Mouse (Mus musculus) midbrain, postnatal 0 days (tissue): Measurements from ENCODE around the gene Psma6. TPM values are rescaled to one million over a fixed set of nuclear protein-coding genes. Genes with fewer than 3 reads are reported as not detected.

Experiments
- ATAC-seq: fragments of 200-750 bp; cut with Nextera tagmentation; 2 replicates; pipeline ENCODE4 v1.8.0; 2017; ENCODE audit warnings: moderate number of reproducible peaks, mild to moderate bottlenecking, moderate TSS enrichment, moderate library complexity; ENCODE audit not compliant: low FRiP score
- DNase-seq: peaks from one replicate; pipeline ENCODE4 v3.0.0-alpha.2; 2015; ENCODE audit warnings: low spot score
- H3K27ac ChIP-seq: fragments of 300-500 bp; sonication (generic); 2 replicates; pipeline ENCODE4 v1.5.1; 2014; ENCODE audit warnings: low read depth, mild to moderate bottlenecking, low read length, mixed read lengths
- H3K27me3 ChIP-seq: fragments of 300-500 bp; sonication (generic); 2 replicates; pipeline ENCODE4 v1.6.1; 2014; ENCODE audit warnings: low read length, control low read depth, mixed read lengths; ENCODE audit not compliant: insufficient read depth
- H3K36me3 ChIP-seq: fragments of 300-500 bp; sonication (generic); 2 replicates; pipeline ENCODE4 v1.6.1; 2014; ENCODE audit warnings: low read length, control low read depth, mixed read lengths; ENCODE audit not compliant: insufficient read depth
- H3K4me1 ChIP-seq: fragments of 300-500 bp; sonication (generic); 2 replicates; pipeline ENCODE4 v1.6.1; 2014; ENCODE audit warnings: mild to moderate bottlenecking, control low read depth, antibody characterized with exemption, low read length, mixed read lengths; ENCODE audit not compliant: insufficient read depth
- H3K4me2 ChIP-seq: fragments of 300-500 bp; sonication (generic); 2 replicates; pipeline ENCODE4 v1.6.1; 2014; ENCODE audit warnings: low read depth, mild to moderate bottlenecking, low read length, mixed read lengths; ENCODE audit not compliant: poor library complexity, severe bottlenecking
- H3K4me3 ChIP-seq: fragments of 300-500 bp; sonication (generic); 2 replicates; pipeline ENCODE4 v1.5.1; 2014; ENCODE audit warnings: low read depth, mild to moderate bottlenecking, low read length, moderate library complexity
- H3K9ac ChIP-seq: fragments of 300-500 bp; sonication (generic); replicated peaks from 2 replicates; pipeline ENCODE4 v1.6.1; 2014; ENCODE audit warnings: mild to moderate bottlenecking, low read length, moderate library complexity, mixed read lengths; ENCODE audit not compliant: poor library complexity, severe bottlenecking
- H3K9me3 ChIP-seq: fragments of 300-500 bp; sonication (generic); 2 replicates; pipeline ENCODE4 v1.6.1; 2016; ENCODE audit warnings: low read length, control low read depth
- CTCF ChIP-seq: IDR thresholded peaks from 2 replicates; pipeline ENCODE4 v1.5.1; 2016; ENCODE audit warnings: antibody characterized with exemption, mild to moderate bottlenecking
- WGBS: fragments of 180-500 bp; shearing (Covaris S2); extraction: QIAGEN DNeasy Blood & Tissue Kit; methylation state at CpG from one replicate; pipeline ENCODE4 v1.1.7; 2014; 5-methylcytosine and 5-hydroxymethylcytosine counted together
- polyA plus RNA-seq: library from polyadenylated mRNA; unstranded; fragments of >200 nt; fragmentation: Nextera tagmentation; extraction: Ambion mirVana; gene quantifications from 2 replicates; pipeline ENCODE4 v1.2.1, GENCODE M21; 2015
- total RNA-seq: library from RNA; depleted of rRNA; stranded (reverse); fragments of >200 nt; gene quantifications from 2 replicates; pipeline ENCODE4 v1.2.3, GENCODE M21; 2014

The Psma6 gene
- total and polyA plus RNA-seq, 2 experiments from 2014 or later, result 91.1 to 422 TPM

- 67% methylated on average over 4 of the region's 4 CpGs for WGBS
- Histone ChIP-seq H3K4me3 (no peak overlapping the region), H3K27ac (no peak overlapping the region), H3K9ac (no peak overlapping the region), H3K4me2 (no peak overlapping the region), H3K36me3 (no peaks in the 10 kb centered on the region), H3K9me3 (no peaks in the 10 kb centered on the region), H3K4me1 (peaks cover 12% of the 10 kb centered on the region; the same call in 1 of the 2 replicates), H3K27me3 (no peaks in the 10 kb centered on the region)
- DNase-seq, result no peak
- TF ChIP-seq CTCF, result no peak
- ATAC-seq, result no peak
These were observed 76.9 kb downstream of the Psma6 start for GRCm38 (mm10) chr12:55460900-55461299.

- DNase-seq (no peak), ATAC-seq (no peak)
- Histone ChIP-seq H3K27me3 (no peaks in the 10 kb centered on the region), H3K27ac (no peak overlapping the region), H3K4me1 (peaks cover 18% of the 10 kb centered on the region; the same call in 1 of the 2 replicates), H3K4me3 (no peak overlapping the region), H3K9ac (no peak overlapping the region), H3K36me3 (no peaks in the 10 kb centered on the region), H3K9me3 (no peaks in the 10 kb centered on the region), H3K4me2 (no peak overlapping the region)
- no peak for TF ChIP-seq CTCF
- WGBS, result 81% methylated on average over 6 of the region's 6 CpGs
These were observed 77.7 kb downstream of the Psma6 start for GRCm38 (mm10) chr12:55461767-55462166.

GRCm38 (mm10) chr12:55462456-55462855, 78.4 kb downstream of the Psma6 start:
- no peak for TF ChIP-seq CTCF
- ATAC-seq, result no peak
- H3K4me1 ChIP-seq, result peaks cover 19% of the 10 kb centered on the region; the same call in 1 of the 2 replicates
- no peaks in the 10 kb centered on the region for H3K27me3 ChIP-seq
- H3K9me3 ChIP-seq, result no peaks in the 10 kb centered on the region
- no peak for DNase-seq
- H3K4me2 ChIP-seq, result no peak overlapping the region
- H3K27ac ChIP-seq, result no peak overlapping the region
- no peak overlapping the region for H3K4me3 ChIP-seq
- WGBS, result 71% methylated on average over 6 of the region's 6 CpGs
- no peak overlapping the region for H3K9ac ChIP-seq
- no peaks in the 10 kb centered on the region for H3K36me3 ChIP-seq

- no peak overlapping the region for H3K4me3 ChIP-seq
- no peak overlapping the region; the same call in 1 of the 2 replicates for H3K27ac ChIP-seq
- 71% methylated on average over 5 of the region's 5 CpGs for WGBS
- no peak overlapping the region for H3K4me2 ChIP-seq
- TF ChIP-seq CTCF, result no peak
- no peaks in the 10 kb centered on the region for H3K36me3 ChIP-seq
- no peaks in the 10 kb centered on the region for H3K9me3 ChIP-seq
- H3K9ac ChIP-seq, result no peak overlapping the region
- no peak for DNase-seq
- peaks cover 19% of the 10 kb centered on the region; the same call in 1 of the 2 replicates for H3K4me1 ChIP-seq
- ATAC-seq, result no peak
- no peaks in the 10 kb centered on the region for H3K27me3 ChIP-seq
These were observed 79.1 kb downstream of the Psma6 start for GRCm38 (mm10) chr12:55463087-55463486.

- Histone ChIP-seq H3K4me3 (no peak overlapping the region), H3K4me2 (no peak overlapping the region), H3K9me3 (no peaks in the 10 kb centered on the region), H3K4me1 (peaks cover 19% of the 10 kb centered on the region; the same call in 1 of the 2 replicates), H3K9ac (no peak overlapping the region), H3K27ac (peak overlapping the region; percentile 48), H3K27me3 (no peaks in the 10 kb centered on the region), H3K36me3 (no peaks in the 10 kb centered on the region)
- DNase-seq, result peak; percentile 88
- peak; percentile 59 for ATAC-seq
- 11% methylated on average over 16 of the region's 16 CpGs for WGBS
- TF ChIP-seq CTCF, result no peak
These were observed 80.2 kb downstream of the Psma6 start for GRCm38 (mm10) chr12:55463992-55464845.

- Histone ChIP-seq H3K27ac (peak overlapping the region; percentile 48; the same call in 1 of the 2 replicates), H3K36me3 (no peaks in the 10 kb centered on the region), H3K9me3 (no peaks in the 10 kb centered on the region), H3K4me2 (peak overlapping the region; percentile 6; the same call in 1 of the 2 replicates), H3K4me3 (no peak overlapping the region), H3K4me1 (peaks cover 19% of the 10 kb centered on the region; the same call in 1 of the 2 replicates), H3K27me3 (no peaks in the 10 kb centered on the region), H3K9ac (no peak overlapping the region)
- ATAC-seq (no peak), DNase-seq (peak; percentile 30)
- WGBS, result 31% methylated on average over 14 of the region's 14 CpGs
- TF ChIP-seq CTCF, result no peak
These were observed 80.9 kb downstream of the Psma6 start for GRCm38 (mm10) chr12:55464846-55465361.
